Mouse (Mus musculus): Measurements from ENCODE around the gene Sec16b.

Gene Sec16b

DNA sequence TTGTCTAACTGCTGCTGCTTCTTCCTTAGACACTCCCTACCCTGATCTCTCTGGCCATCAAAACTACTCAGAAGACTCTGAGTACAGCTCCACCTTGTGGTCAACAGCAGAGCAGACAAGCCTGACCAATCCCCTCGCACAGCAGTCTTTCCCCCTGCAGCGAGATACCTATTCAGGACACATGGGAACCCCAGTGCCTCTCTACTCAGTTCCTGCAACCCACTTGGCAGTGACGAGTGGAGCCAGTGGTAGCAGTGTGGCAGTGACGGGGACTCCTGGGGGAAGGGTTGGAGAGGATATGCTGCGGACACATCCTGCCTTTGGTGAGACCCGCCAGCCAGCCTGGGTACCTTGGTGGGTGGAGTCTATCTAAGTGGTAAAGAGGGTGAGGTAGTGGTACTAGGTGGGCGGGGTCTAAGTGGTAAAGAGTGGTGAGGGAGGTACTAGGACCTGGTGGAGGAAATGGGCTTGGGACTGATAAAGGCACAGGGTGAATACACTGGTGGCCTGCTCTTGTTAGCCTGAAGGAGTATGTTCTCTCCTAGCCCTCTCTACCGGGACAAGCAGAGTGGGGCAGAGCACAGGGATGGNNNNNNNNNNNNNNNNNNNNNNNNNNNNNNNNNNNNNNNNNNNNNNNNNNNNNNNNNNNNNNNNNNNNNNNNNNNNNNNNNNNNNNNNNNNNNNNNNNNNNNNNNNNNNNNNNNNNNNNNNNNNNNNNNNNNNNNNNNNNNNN is 54.3 kb downstream of the Sec16b start:
- peak; percentile 45 to 57 for DNase-seq

DNA sequence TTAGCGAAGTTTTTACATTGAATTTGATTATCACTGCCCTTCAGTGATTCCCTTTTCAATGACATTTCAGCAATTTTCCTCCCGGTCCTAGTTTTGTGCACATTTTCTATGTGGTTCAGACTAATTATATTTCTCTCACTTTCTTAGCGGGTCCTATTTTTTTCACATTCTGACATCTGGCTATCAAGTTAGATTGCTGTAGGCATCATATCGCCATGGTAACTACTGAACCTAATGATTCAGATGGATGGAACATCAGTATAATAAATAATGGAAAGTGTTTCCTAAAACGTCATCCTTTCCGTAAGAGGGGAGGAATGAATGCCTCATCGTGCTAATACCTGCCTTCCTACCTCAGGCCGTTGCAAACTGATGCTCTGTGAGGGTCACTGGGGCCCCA is 61.3 kb downstream of the Sec16b start:
- DNase-seq, result no peak

DNA sequence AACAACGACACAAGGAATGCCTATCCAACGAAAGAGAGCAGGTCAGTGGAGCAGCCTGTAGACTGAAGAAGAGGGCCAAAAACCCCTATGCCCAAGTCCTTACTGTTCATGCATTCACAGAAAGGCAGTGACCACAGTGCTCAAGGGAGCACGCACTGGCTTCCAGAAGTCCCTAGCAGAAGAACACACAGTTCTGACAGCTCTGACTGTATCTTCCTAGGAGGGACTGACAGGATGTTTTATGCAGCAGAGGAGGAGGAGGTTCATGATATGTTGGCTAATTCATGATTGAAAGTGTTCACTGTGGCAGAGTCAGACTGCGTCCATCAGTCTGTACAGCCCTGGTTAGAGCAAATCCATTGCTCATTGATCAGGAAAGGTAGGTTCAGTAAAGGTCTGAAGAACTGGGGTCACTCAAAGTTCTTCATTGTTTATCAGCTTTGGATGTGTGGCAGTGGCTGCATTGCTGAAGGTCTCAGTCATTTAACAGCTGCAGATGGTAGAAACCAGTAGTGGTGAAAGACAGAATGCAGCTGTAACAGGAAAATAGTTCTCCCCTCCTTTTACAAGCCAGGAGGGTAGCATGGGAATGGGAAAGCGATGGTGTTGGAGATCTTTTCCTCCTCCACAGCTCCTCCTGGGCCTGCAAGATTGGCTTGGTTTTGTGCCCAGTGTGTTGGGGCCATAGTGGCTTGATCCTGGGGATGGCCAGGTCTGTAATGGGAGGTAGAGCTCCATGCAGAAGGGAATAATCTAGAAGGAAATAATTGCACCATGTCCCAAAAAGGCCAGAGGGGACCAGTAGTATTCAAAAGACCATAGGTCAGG is 62.9 kb downstream of the Sec16b start:
- DNase-seq, result no peak

DNA sequence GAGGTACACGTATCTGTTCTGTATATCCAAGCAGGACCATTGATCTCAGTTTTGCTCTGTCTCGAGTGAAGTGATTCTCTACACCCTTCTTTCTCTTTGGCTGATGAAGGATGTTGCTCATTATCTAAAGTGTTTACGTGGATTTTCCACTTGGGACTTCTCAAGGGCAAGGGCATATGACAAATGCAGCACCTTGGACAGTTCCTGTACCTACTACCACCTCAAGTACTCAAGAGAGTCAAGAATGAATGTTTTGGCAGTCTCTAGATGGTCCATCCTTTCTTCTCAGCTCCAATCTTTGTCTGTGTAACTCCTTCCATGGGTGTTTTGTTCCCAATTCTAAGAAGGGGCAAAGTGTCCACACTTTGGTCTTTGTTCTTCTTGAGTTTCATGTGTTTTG is 68.8 kb downstream of the Sec16b start:
- no peak for DNase-seq

DNA sequence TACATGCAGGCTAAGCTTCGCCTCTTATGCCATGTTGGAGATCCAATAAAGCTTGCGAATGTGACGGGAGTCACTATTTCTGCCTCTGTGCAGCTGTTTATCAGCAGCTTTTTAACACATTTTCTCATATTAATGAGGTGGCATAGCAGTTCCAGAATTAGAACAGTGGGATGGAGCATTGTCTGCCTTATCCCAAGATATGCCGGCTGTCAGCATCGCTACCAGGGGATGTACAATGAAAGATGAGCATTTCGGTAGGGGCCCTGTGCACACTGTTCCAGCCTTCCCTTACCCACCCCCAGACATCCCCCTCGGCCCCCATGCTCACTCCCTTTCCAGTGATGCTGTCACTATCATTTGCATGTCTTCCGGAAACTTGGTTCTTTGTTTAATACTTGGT is 71.8 kb downstream of the Sec16b start:
- no peak for DNase-seq

DNA sequence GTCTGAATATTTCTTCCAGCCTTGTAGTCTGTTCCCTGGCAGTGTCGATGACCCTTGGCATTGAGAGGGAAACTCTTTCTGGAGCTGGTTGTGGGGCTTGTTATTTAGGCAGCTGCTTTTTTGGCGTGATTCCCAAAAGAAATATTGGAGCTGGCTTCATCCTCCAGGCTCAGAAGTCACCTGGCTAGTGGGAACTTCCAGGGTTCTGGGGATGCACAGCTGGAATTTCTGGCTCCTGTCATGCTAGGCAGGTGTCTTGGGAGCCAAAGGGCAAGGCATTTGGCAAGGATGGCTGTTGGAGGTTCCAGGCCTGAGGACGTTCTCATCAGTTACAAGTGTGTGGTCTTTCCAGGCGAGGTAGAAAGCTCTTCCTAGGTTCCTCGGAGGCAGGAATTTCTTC is 80.0 kb downstream of the Sec16b start:
- DNase-seq, result no peak

DNA sequence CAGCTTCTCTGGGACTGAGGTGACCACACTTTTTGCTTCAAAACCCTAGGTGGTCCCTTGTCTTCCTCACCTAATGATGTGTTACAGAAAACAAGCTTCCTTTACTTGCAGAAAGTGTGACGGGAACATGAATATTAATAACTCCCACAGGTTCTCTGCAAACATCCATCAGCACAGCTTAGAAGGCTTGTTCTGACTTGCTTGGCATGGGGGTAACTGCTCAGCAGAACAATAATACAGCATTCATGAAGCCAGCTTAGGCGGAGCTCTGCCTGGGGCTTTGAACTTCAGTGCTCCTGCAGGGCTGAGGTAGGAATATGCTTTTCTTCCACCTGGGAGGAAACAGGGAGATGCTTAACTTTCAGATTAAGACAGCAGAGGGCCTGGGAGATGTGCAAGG is 85.5 kb downstream of the Sec16b start:
- no peak for DNase-seq

DNA sequence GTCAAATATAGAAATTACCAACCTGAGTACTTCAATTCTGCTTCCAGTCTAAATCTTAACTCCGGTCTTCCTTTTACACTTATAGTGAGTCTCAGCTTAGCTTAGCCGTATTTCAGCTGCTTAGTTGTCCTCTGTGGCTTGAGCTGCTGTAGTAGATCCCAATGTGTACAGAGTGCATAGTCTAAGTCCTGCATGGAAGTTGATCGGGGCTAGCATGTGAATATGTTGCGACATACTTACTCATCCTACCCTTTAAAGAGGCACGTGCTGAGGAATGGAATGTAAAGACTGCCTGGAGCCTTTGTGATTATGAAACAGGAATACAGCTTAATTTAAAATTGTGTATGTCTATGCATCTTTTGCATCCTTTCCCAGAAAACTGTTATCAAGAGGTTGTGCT is 88.0 kb downstream of the Sec16b start:
- DNase-seq, result no peak

DNA sequence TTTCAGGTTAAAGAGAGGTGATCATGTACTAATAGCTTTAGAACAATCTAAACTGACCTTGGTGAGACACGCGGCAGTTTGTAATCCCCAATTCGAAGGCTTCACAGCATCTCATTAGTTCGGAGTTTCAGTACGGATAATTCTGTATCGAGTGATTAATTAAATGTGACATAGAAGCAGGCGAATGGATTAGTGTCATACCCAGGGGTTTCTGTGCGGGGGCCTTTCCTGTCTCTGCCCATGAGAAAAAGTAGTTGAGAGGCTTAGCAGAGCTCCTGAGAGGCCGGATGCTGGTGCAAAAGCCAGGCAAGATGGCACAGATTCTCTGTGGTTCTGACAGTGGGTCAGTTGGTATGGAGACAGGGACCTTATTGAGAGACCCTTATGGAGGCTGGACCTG is 88.6 kb downstream of the Sec16b start:
- DNase-seq, result no peak

DNA sequence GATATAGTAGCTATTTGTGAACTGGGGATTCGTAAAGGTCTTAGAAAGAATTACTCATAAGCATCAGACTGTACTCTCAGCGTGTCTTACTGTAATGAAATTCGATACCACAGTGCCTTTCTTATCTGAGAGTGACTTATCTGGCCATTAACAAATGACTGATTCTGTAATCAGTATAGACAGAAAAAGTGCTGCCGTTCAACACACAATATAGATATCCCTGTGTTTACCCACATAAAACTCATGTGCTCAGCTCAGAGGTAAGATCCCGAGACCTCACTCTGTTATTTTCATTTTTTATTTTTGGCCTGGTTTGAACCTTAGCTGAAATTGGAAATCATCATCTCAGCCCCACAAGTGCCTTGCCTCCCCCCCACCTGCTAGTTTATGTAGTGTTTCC is 98.0 kb downstream of the Sec16b start:
- no peak for DNase-seq

All from cerebellum, adult 18-20 months (tissue).